Mouse (Mus musculus): Measurements from ENCODE around the gene Thbs4. TPM values are rescaled to one million over a fixed set of nuclear protein-coding genes. Genes with fewer than 3 reads are reported as not detected.

Thbs4 gene
- polyA plus RNA-seq, 2 experiments: 0.03 to 0.12 TPM

GRCm38 (mm10) chr13:92742886-92743285, 51.7 kb downstream of the Thbs4 start:
- no peaks in the 10 kb centered on the region for H3K36me3 ChIP-seq (replicated peaks; ENCODE audit: control insufficient read depth, insufficient read depth, low read depth)
- H3K27me3 ChIP-seq (ENCODE audit: control insufficient read depth, insufficient read depth, low read length): no peaks in the 10 kb centered on the region
- peak overlapping the region; percentile 61 for H3K9ac ChIP-seq (replicated peaks)
- peak overlapping the region in 1 of 2 experiments; percentile 27; a peak in 2 of 4 replicates for H3K4me3 ChIP-seq (ENCODE audit: insufficient read depth in 1 of 2, low read depth in 2 of 2, low read length in 2 of 2)
- ATAC-seq (ENCODE audit: insufficient read depth): peak; percentile 60
- DNase-seq (ENCODE audit: low read depth in 3 of 3, low spot score in 3 of 3): peak in 1 of 3 experiments; percentile 23
- TF ChIP-seq CTCF (IDR thresholded peaks at IDR 0.05; ENCODE audit: low read depth) (no peak), EP300 (IDR thresholded peaks at IDR 0.05; ENCODE audit: low read depth) (no peak)
- peaks cover 20 to 28% of the 10 kb centered on the region in 2 experiments for H3K4me1 ChIP-seq (replicated peaks; ENCODE audit: control insufficient read depth in 2 of 2, insufficient read depth in 2 of 2, low read length in 1 of 2)
- peak overlapping the region; percentile 95 for H3K27ac ChIP-seq
- WGBS (ENCODE audit: insufficient replicate concordance): 72% methylated on average over 4 of the region's 4 CpGs
- peak overlapping the region; percentile 68 for H3K4me2 ChIP-seq (ENCODE audit: low read depth)
- no peaks in the 10 kb centered on the region for H3K9me3 ChIP-seq (ENCODE audit: control insufficient read depth, low read length)

GRCm38 (mm10) chr13:92740671-92741270, 53.8 kb downstream of the Thbs4 start:
- no peak for ATAC-seq (ENCODE audit: insufficient read depth)
- 8% methylated on average over 2 of the region's 2 CpGs for WGBS (ENCODE audit: insufficient replicate concordance)
- Histone ChIP-seq H3K27ac (no peak overlapping the region), H3K4me2 (ENCODE audit: low read depth) (no peak overlapping the region), H3K9me3 (ENCODE audit: control insufficient read depth, low read length) (no peaks in the 10 kb centered on the region), H3K4me3 (ENCODE audit: insufficient read depth in 1 of 2, low read depth in 2 of 2, low read length in 2 of 2) (no peak overlapping the region), H3K4me1 (replicated peaks; ENCODE audit: control insufficient read depth in 2 of 2, insufficient read depth in 2 of 2, low read length in 1 of 2) (peaks cover 20 to 28% of the 10 kb centered on the region in 2 experiments), H3K36me3 (replicated peaks; ENCODE audit: control insufficient read depth, insufficient read depth, low read depth) (no peaks in the 10 kb centered on the region), H3K9ac (replicated peaks) (no peak overlapping the region), H3K27me3 (ENCODE audit: control insufficient read depth, insufficient read depth, low read length) (no peaks in the 10 kb centered on the region)
- DNase-seq (ENCODE audit: low read depth in 3 of 3, low spot score in 3 of 3): peak in 2 of 3 experiments; percentile 26 to 47
- TF ChIP-seq EP300 (IDR thresholded peaks at IDR 0.05; ENCODE audit: low read depth) (no peak), CTCF (IDR thresholded peaks at IDR 0.05; ENCODE audit: low read depth) (peak; percentile 82)

GRCm38 (mm10) chr13:92739858-92740257, 54.8 kb downstream of the Thbs4 start:
- Histone ChIP-seq H3K4me2 (ENCODE audit: low read depth) (no peak overlapping the region), H3K4me3 (ENCODE audit: insufficient read depth in 1 of 2, low read depth in 2 of 2, low read length in 2 of 2) (no peak overlapping the region), H3K9ac (replicated peaks) (no peak overlapping the region), H3K27me3 (ENCODE audit: control insufficient read depth, insufficient read depth, low read length) (no peaks in the 10 kb centered on the region), H3K27ac (no peak overlapping the region), H3K36me3 (replicated peaks; ENCODE audit: control insufficient read depth, insufficient read depth, low read depth) (no peaks in the 10 kb centered on the region), H3K4me1 (replicated peaks; ENCODE audit: control insufficient read depth in 2 of 2, insufficient read depth in 2 of 2, low read length in 1 of 2) (peaks cover 20 to 28% of the 10 kb centered on the region in 2 experiments), H3K9me3 (ENCODE audit: control insufficient read depth, low read length) (no peaks in the 10 kb centered on the region)
- no peak for ATAC-seq (ENCODE audit: insufficient read depth)
- DNase-seq (ENCODE audit: low read depth in 3 of 3, low spot score in 3 of 3): no peak
- 0 out of 2 replicates have a peak, but pooled peaks have one; percentile 6 for TF ChIP-seq CTCF (IDR thresholded peaks at IDR 0.05; ENCODE audit: low read depth)
- no peak for TF ChIP-seq EP300 (IDR thresholded peaks at IDR 0.05; ENCODE audit: low read depth)
- 72% methylated on average over 3 of the region's 3 CpGs for WGBS (ENCODE audit: insufficient replicate concordance)

- Histone ChIP-seq H3K9me3 (ENCODE audit: control insufficient read depth, low read length) (no peaks in the 10 kb centered on the region), H3K4me1 (replicated peaks; ENCODE audit: control insufficient read depth in 2 of 2, insufficient read depth in 2 of 2, low read length in 1 of 2) (peaks cover 18 to 28% of the 10 kb centered on the region in 2 experiments), H3K4me3 (ENCODE audit: insufficient read depth in 1 of 2, low read depth in 2 of 2, low read length in 2 of 2) (no peak overlapping the region), H3K9ac (replicated peaks) (no peak overlapping the region), H3K4me2 (ENCODE audit: low read depth) (no peak overlapping the region), H3K27ac (no peak overlapping the region), H3K27me3 (ENCODE audit: control insufficient read depth, insufficient read depth, low read length) (no peaks in the 10 kb centered on the region), H3K36me3 (replicated peaks; ENCODE audit: control insufficient read depth, insufficient read depth, low read depth) (no peaks in the 10 kb centered on the region)
- DNase-seq (ENCODE audit: low read depth in 3 of 3, low spot score in 3 of 3) (no peak), ATAC-seq (ENCODE audit: insufficient read depth) (no peak)
- TF ChIP-seq CTCF (IDR thresholded peaks at IDR 0.05; ENCODE audit: low read depth): no peak
- no peak for TF ChIP-seq EP300 (IDR thresholded peaks at IDR 0.05; ENCODE audit: low read depth)
- WGBS (ENCODE audit: insufficient replicate concordance): 62% methylated on average over 3 of the region's 3 CpGs
These were observed 55.8 kb downstream of the Thbs4 start for GRCm38 (mm10) chr13:92738821-92739220.

GRCm38 (mm10) chr13:92736516-92737300, 57.9 kb downstream of the Thbs4 start:
- DNase-seq (ENCODE audit: low read depth in 3 of 3, low spot score in 3 of 3) (no peak), ATAC-seq (ENCODE audit: insufficient read depth) (no peak)
- Histone ChIP-seq H3K36me3 (replicated peaks; ENCODE audit: control insufficient read depth, insufficient read depth, low read depth) (no peaks in the 10 kb centered on the region), H3K9ac (replicated peaks) (no peak overlapping the region), H3K4me3 (ENCODE audit: insufficient read depth in 1 of 2, low read depth in 2 of 2, low read length in 2 of 2) (no peak overlapping the region), H3K4me2 (ENCODE audit: low read depth) (no peak overlapping the region), H3K9me3 (ENCODE audit: control insufficient read depth, low read length) (no peaks in the 10 kb centered on the region), H3K27ac (no peak overlapping the region), H3K27me3 (ENCODE audit: control insufficient read depth, insufficient read depth, low read length) (no peaks in the 10 kb centered on the region), H3K4me1 (replicated peaks; ENCODE audit: control insufficient read depth in 2 of 2, insufficient read depth in 2 of 2, low read length in 1 of 2) (peaks cover 0 to 8% of the 10 kb centered on the region in 2 experiments; a peak in 3 of 4 replicates)
- WGBS (ENCODE audit: insufficient replicate concordance): 62% methylated on average over 11 of the region's 11 CpGs
- TF ChIP-seq EP300 (IDR thresholded peaks at IDR 0.05; ENCODE audit: low read depth): no peak
- no peak for TF ChIP-seq CTCF (IDR thresholded peaks at IDR 0.05; ENCODE audit: low read depth)

Data from liver, embryonic 14.5 days (tissue).